Mouse (Mus musculus): ENCODE data around the gene Zfp872. TPM values are rescaled to one million over a fixed set of nuclear protein-coding genes. Genes with fewer than 3 reads are reported as not detected.

The Zfp872 gene
- polyA plus RNA-seq, 1 experiment, result not detected

DNA sequence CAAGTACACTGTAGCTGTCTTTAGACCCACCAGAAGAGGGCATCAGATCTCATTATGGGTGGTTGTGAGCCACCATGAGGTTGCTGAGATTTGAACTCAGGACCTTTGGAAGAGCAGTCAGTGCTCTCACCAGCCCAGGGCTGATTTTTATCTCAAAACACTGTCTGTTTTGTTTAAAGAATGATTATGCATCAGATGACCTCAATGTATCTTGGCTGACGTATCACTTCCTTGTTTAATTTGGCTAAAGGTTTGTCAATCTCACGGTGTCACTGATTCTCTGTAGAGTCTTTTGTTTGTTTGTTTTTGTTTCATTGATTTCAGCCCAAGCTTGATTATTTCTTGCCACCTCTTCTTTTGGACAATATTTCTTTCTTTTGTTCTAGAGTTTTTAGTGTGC is 36.9 kb upstream of the Zfp872 start:
- WGBS, result 65% methylated on average over 2 of the region's 2 CpGs
- H3K27me3 ChIP-seq (replicated peaks; ENCODE audit: control insufficient read depth, insufficient read depth, low read length), result no peaks in the 10 kb centered on the region
- peaks cover 7% of the 10 kb centered on the region; the same call in 1 of the 2 replicates for H3K4me1 ChIP-seq (ENCODE audit: control insufficient read depth, insufficient read depth, low read length)
- no peak overlapping the region for H3K4me3 ChIP-seq (ENCODE audit: insufficient read depth, low read depth, low read length)
- H3K36me3 ChIP-seq (ENCODE audit: control insufficient read depth, insufficient read depth, low read length), result no peaks in the 10 kb centered on the region
- DNase-seq, result no peak
- H3K27ac ChIP-seq (ENCODE audit: insufficient read depth, low read depth, low read length), result peak overlapping the region; percentile 42
- TF ChIP-seq CTCF (conservative IDR thresholded peaks at IDR 0.05; ENCODE audit: insufficient read depth, insufficient read length, low read depth, low read length) (no peak), POLR2A (IDR thresholded peaks at IDR 0.05; ENCODE audit: low read depth, low read length) (no peak)

DNA sequence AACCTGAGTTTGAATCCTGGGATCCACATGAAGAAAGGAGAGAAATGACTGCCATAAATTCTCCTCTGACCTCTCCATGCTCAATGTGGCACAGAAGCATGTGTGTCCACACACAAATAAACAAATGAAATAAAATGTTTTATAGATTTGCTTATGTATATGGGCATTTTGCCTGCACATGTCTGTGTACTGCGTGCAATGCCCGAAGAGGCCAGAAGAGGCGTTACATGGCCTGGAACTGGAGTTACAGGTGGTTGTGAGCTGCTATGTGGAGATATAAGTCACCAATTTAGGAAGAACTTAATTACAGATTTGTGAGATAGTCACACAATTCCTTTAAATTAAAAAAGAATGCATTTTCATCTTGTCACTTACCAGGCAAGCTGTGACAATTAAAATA is 34.1 kb upstream of the Zfp872 start:
- Histone ChIP-seq H3K4me1 (ENCODE audit: control insufficient read depth, insufficient read depth, low read length) (peaks cover 10% of the 10 kb centered on the region; the same call in 1 of the 2 replicates), H3K27ac (ENCODE audit: insufficient read depth, low read depth, low read length) (no peak overlapping the region), H3K4me3 (ENCODE audit: insufficient read depth, low read depth, low read length) (no peak overlapping the region), H3K27me3 (replicated peaks; ENCODE audit: control insufficient read depth, insufficient read depth, low read length) (no peaks in the 10 kb centered on the region), H3K36me3 (ENCODE audit: control insufficient read depth, insufficient read depth, low read length) (no peaks in the 10 kb centered on the region)
- DNase-seq, result no peak
- TF ChIP-seq CTCF (conservative IDR thresholded peaks at IDR 0.05; ENCODE audit: insufficient read depth, insufficient read length, low read depth, low read length) (no peak), POLR2A (IDR thresholded peaks at IDR 0.05; ENCODE audit: low read depth, low read length) (no peak)
- WGBS, result 92% methylated on average over 3 of the region's 3 CpGs

DNA sequence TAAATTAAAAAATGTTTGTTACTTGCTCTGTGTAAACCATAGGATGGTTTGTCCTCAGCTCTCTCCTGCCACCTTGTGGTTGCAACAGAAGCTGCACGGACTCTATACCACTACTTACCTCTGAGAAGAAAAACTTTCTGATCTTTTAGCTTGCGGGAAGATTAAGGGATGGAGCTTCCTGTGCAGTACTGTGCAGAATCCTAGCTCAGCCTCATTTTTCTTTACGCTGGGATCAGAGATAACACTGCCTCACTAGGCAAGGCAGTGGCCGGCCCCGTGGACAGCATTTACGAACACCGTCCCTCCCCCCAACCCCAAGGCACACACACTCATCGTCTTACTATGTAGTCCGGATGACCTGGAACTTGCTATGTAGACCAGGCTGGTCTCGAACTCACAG is 32.3 kb upstream of the Zfp872 start:
- peak; percentile 79 for DNase-seq
- peak; percentile 63 for TF ChIP-seq CTCF (conservative IDR thresholded peaks at IDR 0.05; ENCODE audit: insufficient read depth, insufficient read length, low read depth, low read length)
- TF ChIP-seq POLR2A (IDR thresholded peaks at IDR 0.05; ENCODE audit: low read depth, low read length), result no peak
- Histone ChIP-seq H3K27ac (ENCODE audit: insufficient read depth, low read depth, low read length) (no peak overlapping the region), H3K27me3 (replicated peaks; ENCODE audit: control insufficient read depth, insufficient read depth, low read length) (no peaks in the 10 kb centered on the region), H3K4me3 (ENCODE audit: insufficient read depth, low read depth, low read length) (no peak overlapping the region), H3K4me1 (ENCODE audit: control insufficient read depth, insufficient read depth, low read length) (peaks cover 5% of the 10 kb centered on the region; the same call in 1 of the 2 replicates), H3K36me3 (ENCODE audit: control insufficient read depth, insufficient read depth, low read length) (no peaks in the 10 kb centered on the region)
- WGBS, result 11% methylated on average over 10 of the region's 10 CpGs

DNA sequence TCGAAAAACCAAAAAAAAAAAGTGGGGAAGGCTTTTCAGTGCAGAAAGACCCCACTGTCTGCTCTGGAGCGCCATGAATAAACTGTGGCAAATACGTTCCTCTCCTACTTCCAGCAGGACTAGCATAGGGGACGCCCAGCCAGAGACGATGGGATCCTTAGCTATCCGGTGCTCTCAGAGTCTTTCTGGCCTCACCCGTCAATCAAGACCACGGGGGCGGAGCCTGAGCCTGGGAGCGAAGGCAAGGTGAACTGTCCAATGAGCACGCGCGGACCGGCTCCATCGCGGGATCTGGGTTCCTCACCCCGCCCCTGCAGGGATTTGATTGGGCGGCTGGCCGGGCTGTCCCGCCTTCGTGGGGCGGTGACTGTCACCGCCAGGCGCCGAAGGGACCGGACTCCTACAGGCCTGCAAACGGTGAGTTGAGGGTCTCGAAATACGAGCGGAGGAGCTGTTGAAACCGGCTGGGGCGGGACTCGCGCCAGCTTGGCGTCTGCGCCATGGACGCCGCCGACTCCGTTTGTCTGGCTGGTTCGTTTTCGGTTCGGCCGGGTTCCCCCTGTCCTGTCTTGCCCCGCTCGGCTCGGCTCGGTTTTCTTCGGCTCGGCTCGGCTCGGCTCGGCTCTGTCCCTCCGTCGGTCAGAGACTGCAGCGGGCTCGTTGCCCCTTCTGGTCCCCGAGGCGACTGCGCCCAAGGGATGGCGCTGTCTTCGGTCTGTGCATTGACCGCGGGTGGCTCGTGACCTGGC is 31.2 kb upstream of the Zfp872 start, which contains the start of gene Pigyl:
Pigyl (plus strand) TSS at position 350 of the 749 bp plus-strand sequence.
- peak within 1 kb of the TSS; percentile 94 for H3K27ac ChIP-seq (ENCODE audit: insufficient read depth, low read depth, low read length)
- peak; percentile 71 for TF ChIP-seq POLR2A (IDR thresholded peaks at IDR 0.05; ENCODE audit: low read depth, low read length)
- peak; percentile 19; the same call in 1 of the 2 replicates for TF ChIP-seq CTCF (conservative IDR thresholded peaks at IDR 0.05; ENCODE audit: insufficient read depth, insufficient read length, low read depth, low read length)
- no peaks in the 10 kb centered on the region for H3K27me3 ChIP-seq (replicated peaks; ENCODE audit: control insufficient read depth, insufficient read depth, low read length)
- WGBS, result under 1% methylated on average over 65 of the region's 65 CpGs
- no peaks in the 10 kb centered on the region for H3K36me3 ChIP-seq (ENCODE audit: control insufficient read depth, insufficient read depth, low read length)
- H3K4me1 ChIP-seq (ENCODE audit: control insufficient read depth, insufficient read depth, low read length), result 0 out of 2 replicates have a peak, but pooled peaks cover 2% of the 10 kb centered on the region
- peak within 1 kb of the TSS; percentile 91 for H3K4me3 ChIP-seq (ENCODE audit: insufficient read depth, low read depth, low read length)
- peak; percentile 99 for DNase-seq

DNA sequence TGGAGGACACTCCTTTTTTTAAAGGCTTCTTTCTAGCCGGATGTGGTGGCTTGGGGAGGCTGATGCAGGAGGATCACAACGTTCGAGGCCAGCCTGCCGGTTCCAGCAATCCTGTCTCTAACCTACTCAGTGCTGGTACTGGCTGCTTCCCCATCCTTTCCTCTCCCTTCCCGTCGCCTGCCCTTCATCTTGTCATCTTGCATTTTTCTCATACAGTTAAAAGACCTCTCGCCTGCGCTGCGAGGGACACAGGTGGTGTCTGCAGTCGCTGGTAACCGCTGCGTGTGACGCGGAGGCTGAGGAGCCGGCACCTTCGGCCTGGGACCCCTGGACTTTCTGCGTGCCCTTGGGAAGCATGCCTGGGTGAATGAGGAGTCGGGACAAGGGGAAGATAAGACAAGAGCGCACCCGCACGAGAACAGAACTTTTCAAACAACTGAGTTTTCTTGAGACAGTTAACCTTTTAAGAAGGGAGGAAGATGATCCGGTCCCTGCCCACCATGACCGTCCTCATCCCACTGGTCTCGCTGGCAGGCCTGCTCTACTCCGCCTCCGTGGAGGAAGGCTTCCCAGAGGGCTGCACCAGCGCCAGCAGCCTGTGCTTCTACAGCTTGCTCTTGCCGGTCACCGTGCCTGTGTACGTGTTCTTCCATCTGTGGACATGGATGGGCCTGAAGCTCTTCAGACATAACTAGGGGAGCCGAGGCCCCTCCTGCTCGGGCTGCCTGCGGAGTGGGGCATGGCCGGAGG is 30.2 kb upstream of the Zfp872 start:
- Histone ChIP-seq H3K4me3 (ENCODE audit: insufficient read depth, low read depth, low read length) (peak overlapping the region; percentile 91), H3K36me3 (ENCODE audit: control insufficient read depth, insufficient read depth, low read length) (no peaks in the 10 kb centered on the region), H3K27me3 (replicated peaks; ENCODE audit: control insufficient read depth, insufficient read depth, low read length) (no peaks in the 10 kb centered on the region), H3K4me1 (ENCODE audit: control insufficient read depth, insufficient read depth, low read length) (0 out of 2 replicates have a peak, but pooled peaks cover 2% of the 10 kb centered on the region), H3K27ac (ENCODE audit: insufficient read depth, low read depth, low read length) (no peak overlapping the region)
- DNase-seq, result no peak
- WGBS, result 78% methylated on average over 34 of the region's 34 CpGs
- no peak for TF ChIP-seq CTCF (conservative IDR thresholded peaks at IDR 0.05; ENCODE audit: insufficient read depth, insufficient read length, low read depth, low read length)
- TF ChIP-seq POLR2A (IDR thresholded peaks at IDR 0.05; ENCODE audit: low read depth, low read length), result no peak

DNA sequence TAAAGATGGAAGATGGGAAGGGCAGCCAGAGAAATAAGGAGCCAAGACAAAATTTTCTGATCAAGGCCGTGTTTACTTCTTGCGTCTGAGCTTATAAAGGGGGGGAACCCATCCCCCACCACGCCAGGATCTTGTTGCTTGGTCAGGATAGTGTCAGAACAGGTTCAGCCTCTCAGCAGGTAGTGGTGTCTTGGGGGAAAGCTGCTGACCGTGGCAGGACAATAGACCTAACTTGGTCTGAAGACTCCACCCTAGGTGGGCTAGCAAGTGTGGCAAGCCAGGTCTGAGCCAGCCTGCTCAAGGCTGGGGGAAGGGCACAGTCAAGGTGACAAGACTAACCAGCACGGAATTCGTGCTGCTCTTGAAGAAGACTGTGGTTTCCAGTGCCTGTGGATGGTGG is 26.6 kb upstream of the Zfp872 start:
- no peaks in the 10 kb centered on the region for H3K36me3 ChIP-seq (ENCODE audit: control insufficient read depth, insufficient read depth, low read length)
- H3K4me1 ChIP-seq (ENCODE audit: control insufficient read depth, insufficient read depth, low read length), result 0 out of 2 replicates have a peak, but pooled peaks cover 2% of the 10 kb centered on the region
- no peak overlapping the region for H3K27ac ChIP-seq (ENCODE audit: insufficient read depth, low read depth, low read length)
- no peaks in the 10 kb centered on the region for H3K27me3 ChIP-seq (replicated peaks; ENCODE audit: control insufficient read depth, insufficient read depth, low read length)
- no peak for DNase-seq
- WGBS, result 41% methylated on average over 6 of the region's 6 CpGs
- H3K4me3 ChIP-seq (ENCODE audit: insufficient read depth, low read depth, low read length), result no peak overlapping the region
- no peak for TF ChIP-seq POLR2A (IDR thresholded peaks at IDR 0.05; ENCODE audit: low read depth, low read length)
- no peak for TF ChIP-seq CTCF (conservative IDR thresholded peaks at IDR 0.05; ENCODE audit: insufficient read depth, insufficient read length, low read depth, low read length)

DNA sequence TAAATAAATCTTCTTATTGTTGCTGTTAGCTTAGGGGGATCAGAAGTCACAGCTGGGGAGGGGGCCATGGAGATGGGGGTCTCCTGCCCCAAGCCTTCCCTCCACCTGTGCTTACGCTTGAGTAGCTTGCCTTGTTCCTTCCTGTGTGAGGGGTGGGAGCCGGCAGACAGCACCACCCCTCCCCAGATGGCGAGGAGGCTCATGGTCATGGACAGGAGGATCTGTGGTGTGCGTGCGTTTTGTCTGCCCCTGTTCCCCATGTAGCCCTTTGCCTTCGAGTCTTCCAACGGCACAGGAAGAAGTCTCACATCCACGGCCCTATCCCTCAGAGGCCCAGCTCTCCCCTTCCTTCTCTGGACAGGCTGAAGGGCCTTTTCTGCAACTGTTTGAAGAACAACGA is 25.6 kb upstream of the Zfp872 start:
- Histone ChIP-seq H3K4me1 (ENCODE audit: control insufficient read depth, insufficient read depth, low read length) (0 out of 2 replicates have a peak, but pooled peaks cover 2% of the 10 kb centered on the region), H3K36me3 (ENCODE audit: control insufficient read depth, insufficient read depth, low read length) (no peaks in the 10 kb centered on the region), H3K27me3 (replicated peaks; ENCODE audit: control insufficient read depth, insufficient read depth, low read length) (no peaks in the 10 kb centered on the region), H3K4me3 (ENCODE audit: insufficient read depth, low read depth, low read length) (no peak overlapping the region), H3K27ac (ENCODE audit: insufficient read depth, low read depth, low read length) (no peak overlapping the region)
- no peak for TF ChIP-seq POLR2A (IDR thresholded peaks at IDR 0.05; ENCODE audit: low read depth, low read length)
- TF ChIP-seq CTCF (conservative IDR thresholded peaks at IDR 0.05; ENCODE audit: insufficient read depth, insufficient read length, low read depth, low read length), result no peak
- 85% methylated on average over 9 of the region's 9 CpGs for WGBS
- no peak for DNase-seq
